Mouse (Mus musculus) liver, embryonic 14.5 days (tissue): ENCODE measurements around the gene Slc1a1. TPM values are rescaled to one million over a fixed set of nuclear protein-coding genes. Genes with fewer than 3 reads are reported as not detected.

Experiments
- ATAC-seq: fragments of 200-750 bp; cut with Nextera tagmentation; 2 replicates; pipeline ENCODE4 v1.8.0; 2017; ENCODE audit warnings: moderate number of reproducible peaks, mild to moderate bottlenecking, moderate library complexity; ENCODE audit not compliant: insufficient read depth
- DNase-seq, 3 experiments: peaks; one replicate each; pipeline ENCODE4 v3.0.0-alpha.2; 2012 to 2013; ENCODE audit warnings: low read depth in 3 of 3, low spot score in 3 of 3
- H3K27ac ChIP-seq: fragments of 300-500 bp; sonication (generic); 2 replicates; pipeline ENCODE4 v1.5.1; 2014; ENCODE audit warnings: moderate library complexity, mild to moderate bottlenecking, control low read depth, inconsistent platforms
- H3K27me3 ChIP-seq: fragments of 300-500 bp; sonication (generic); 2 replicates; pipeline ENCODE4 v1.6.1; 2014; ENCODE audit warnings: mild to moderate bottlenecking, low read length, moderate library complexity; ENCODE audit not compliant: control insufficient read depth, insufficient read depth
- H3K36me3 ChIP-seq: fragments of 300-500 bp; sonication (generic); replicated peaks from 2 replicates; pipeline ENCODE4 v1.6.1; 2014; ENCODE audit warnings: low read depth; ENCODE audit not compliant: control insufficient read depth, insufficient read depth
- H3K4me1 ChIP-seq, 2 experiments: fragments of 200-500 bp in 1 of 2; fragments of 300-500 bp in 1 of 2; sonication (generic) in 1 of 2; replicated peaks; 2 replicates each; pipeline ENCODE4 v1.6.1; 2012 to 2014; ENCODE audit warnings: antibody characterized with exemption in 1 of 2, inconsistent platforms in 1 of 2, low read length in 1 of 2; ENCODE audit not compliant: control insufficient read depth in 2 of 2, insufficient read depth in 2 of 2
- H3K4me2 ChIP-seq: fragments of 300-500 bp; sonication (generic); 2 replicates; pipeline ENCODE4 v1.6.1; 2014; ENCODE audit warnings: low read depth, mild to moderate bottlenecking, control low read depth, moderate library complexity
- H3K4me3 ChIP-seq, 2 experiments: fragments of 200-500 bp in 1 of 2; fragments of 300-500 bp in 1 of 2; sonication (generic) in 1 of 2; 2 replicates each; pipeline ENCODE4 v1.5.1; 2012 to 2014; ENCODE audit warnings: low read depth in 2 of 2, low read length in 2 of 2, mild to moderate bottlenecking in 2 of 2, control low read depth in 1 of 2, inconsistent platforms in 1 of 2, moderate library complexity in 1 of 2; ENCODE audit not compliant: insufficient read depth in 1 of 2
- H3K9ac ChIP-seq: fragments of 300-500 bp; sonication (generic); replicated peaks from 2 replicates; pipeline ENCODE4 v1.6.1; 2014; ENCODE audit warnings: mild to moderate bottlenecking, control low read depth, moderate library complexity
- H3K9me3 ChIP-seq: fragments of 300-500 bp; sonication (generic); 2 replicates; pipeline ENCODE4 v1.6.1; 2016; ENCODE audit warnings: low read length, mixed read lengths; ENCODE audit not compliant: control insufficient read depth
- CTCF ChIP-seq: IDR thresholded peaks from 2 replicates; pipeline ENCODE4 v1.5.1; 2016; ENCODE audit warnings: antibody characterized with exemption, low read depth, control low read depth
- EP300 ChIP-seq: IDR thresholded peaks from 2 replicates; pipeline ENCODE4 v1.6.1; 2016; ENCODE audit warnings: antibody characterized with exemption, low read depth
- whole genome bisulfite sequencing: fragments of 180-500 bp; shearing (Covaris S2); extraction: QIAGEN DNeasy Blood & Tissue Kit; methylation state at CpG from one replicate; pipeline ENCODE4 v1.1.7; 2014; ENCODE audit not compliant: insufficient replicate concordance; 5-methylcytosine and 5-hydroxymethylcytosine counted together
- polyA plus RNA-seq, 2 experiments: library from polyadenylated mRNA; depleted of rRNA in 1 of 2; stranded (reverse) in 1 of 2; unstranded in 1 of 2; fragments of >200 nt; fragmentation: Nextera tagmentation in 1 of 2; extraction: Ambion mirVana in 1 of 2; gene quantifications; 2 replicates each; pipeline versions ENCODE4 v1.2.1 to v1.2.3; 2012 to 2014

The Slc1a1 gene
- polyA plus RNA-seq, 2 experiments, result not detected

DNA sequence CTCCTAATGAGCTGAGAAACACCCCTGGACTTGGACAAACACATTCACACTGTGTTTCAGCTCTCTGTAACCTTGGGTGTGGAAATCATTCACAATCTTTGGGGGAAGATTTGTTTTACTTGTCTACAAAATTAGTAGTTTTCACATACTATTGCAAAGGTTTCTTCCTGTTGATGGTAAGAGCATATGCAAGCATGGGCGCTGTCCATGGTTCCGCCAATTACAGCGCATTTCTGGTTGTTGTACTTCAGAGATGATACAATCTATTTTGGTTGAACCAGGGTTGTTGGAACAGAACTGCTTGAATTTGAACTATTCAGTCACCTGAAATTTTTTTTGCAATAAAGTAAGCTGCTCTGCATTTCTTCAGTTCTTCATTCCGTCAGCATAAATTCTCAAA, 16.6 kb upstream of the Slc1a1 start:
- WGBS, result 64% methylated on average over 4 of the region's 4 CpGs
- DNase-seq (no peak), ATAC-seq (no peak)
- TF ChIP-seq CTCF (no peak), EP300 (no peak)
- H3K27me3 ChIP-seq, result no peaks in the 10 kb centered on the region
- no peak overlapping the region for H3K9ac ChIP-seq
- H3K4me1 ChIP-seq, result no peaks in the 10 kb centered on the region
- no peaks in the 10 kb centered on the region for H3K36me3 ChIP-seq
- H3K4me3 ChIP-seq, result no peak overlapping the region
- no peaks in the 10 kb centered on the region for H3K9me3 ChIP-seq
- no peak overlapping the region for H3K27ac ChIP-seq
- no peak overlapping the region for H3K4me2 ChIP-seq

GRCm38 (mm10) chr19:28827697-28828328, 7.0 kb upstream of the Slc1a1 start:
- Histone ChIP-seq H3K36me3 (no peaks in the 10 kb centered on the region), H3K4me1 (no peaks in the 10 kb centered on the region), H3K27me3 (no peaks in the 10 kb centered on the region), H3K9me3 (no peaks in the 10 kb centered on the region), H3K4me2 (no peak overlapping the region), H3K27ac (no peak overlapping the region), H3K9ac (no peak overlapping the region), H3K4me3 (no peak overlapping the region)
- TF ChIP-seq CTCF, result no peak
- TF ChIP-seq EP300, result no peak
- DNase-seq, result no peak
- ATAC-seq, result no peak
- 61% methylated on average over 15 of the region's 15 CpGs for WGBS

DNA sequence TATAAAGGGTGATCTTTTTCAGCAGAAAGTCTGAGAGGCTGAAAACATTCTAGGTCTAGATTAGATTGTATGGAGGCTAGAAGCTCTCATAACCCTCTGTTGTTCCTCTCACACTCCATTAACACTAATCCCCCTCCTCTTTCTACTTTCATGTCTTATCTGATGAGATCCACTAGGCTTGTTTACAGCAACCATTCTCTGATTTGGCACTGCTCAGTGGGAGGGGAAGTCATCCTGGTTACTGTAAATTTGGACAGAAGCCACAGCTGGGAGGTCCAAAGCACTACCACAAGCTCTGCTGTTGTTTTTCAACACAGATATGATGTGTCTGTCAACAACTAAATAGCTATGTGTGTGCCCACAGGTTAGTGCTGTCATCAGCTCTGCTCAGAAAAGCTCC, 3.5 kb upstream of the Slc1a1 start:
- TF ChIP-seq EP300 (no peak), CTCF (no peak)
- H3K4me1 ChIP-seq, result no peaks in the 10 kb centered on the region
- no peak overlapping the region for H3K4me3 ChIP-seq
- H3K36me3 ChIP-seq, result no peaks in the 10 kb centered on the region
- no peak overlapping the region for H3K4me2 ChIP-seq
- no peak overlapping the region for H3K27ac ChIP-seq
- no peak for ATAC-seq
- no peak overlapping the region for H3K9ac ChIP-seq
- peaks cover 20% of the 10 kb centered on the region for H3K27me3 ChIP-seq
- DNase-seq, result no peak
- no peaks in the 10 kb centered on the region for H3K9me3 ChIP-seq

DNA sequence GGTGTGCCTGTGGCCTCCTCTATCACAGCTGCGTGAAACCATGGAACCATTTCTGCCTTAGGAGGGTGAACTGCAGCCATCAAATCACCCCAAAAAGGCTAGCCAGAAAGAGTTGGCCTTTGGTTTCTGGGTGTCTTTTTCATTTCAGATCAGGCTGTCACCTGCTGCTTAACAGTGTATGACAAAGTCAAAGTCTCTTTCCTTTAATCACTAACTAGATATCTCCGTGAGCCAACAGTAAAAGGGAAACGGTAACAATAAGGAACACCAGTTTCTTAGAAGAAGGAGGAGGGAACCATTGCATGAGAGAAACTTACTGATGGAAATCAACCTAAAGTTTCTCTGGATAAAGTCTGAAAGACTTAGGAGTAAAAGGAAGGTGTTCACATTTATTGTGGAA, 2.2 kb upstream of the Slc1a1 start:
- 70% methylated on average over 3 of the region's 3 CpGs for WGBS
- no peak overlapping the region for H3K27ac ChIP-seq
- no peaks in the 10 kb centered on the region for H3K9me3 ChIP-seq

DNA sequence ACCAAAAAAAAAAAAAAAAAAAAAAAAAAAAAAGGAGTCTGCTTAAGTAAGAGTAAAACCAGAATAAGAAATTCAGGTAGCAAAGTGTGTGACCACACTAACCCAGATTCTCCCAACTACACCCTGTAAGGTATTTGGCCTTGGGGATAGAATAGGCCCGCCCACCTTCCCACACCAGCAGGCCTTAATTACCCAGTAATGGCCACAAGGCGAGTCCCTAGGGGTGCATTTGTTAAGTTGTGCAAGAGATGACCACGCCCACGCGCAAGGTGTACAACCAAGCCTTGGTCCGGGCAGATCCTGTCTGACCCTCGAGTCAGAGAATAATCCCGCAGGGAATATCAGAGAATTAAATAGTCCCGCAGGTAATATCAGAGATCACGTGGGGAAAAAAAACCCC, 461 bp upstream of the Slc1a1 start:
- Histone ChIP-seq H3K27ac (no peak overlapping the region), H3K4me1 (no peaks in the 10 kb centered on the region), H3K9me3 (no peaks in the 10 kb centered on the region), H3K27me3 (peaks cover 21% of the 10 kb centered on the region), H3K4me3 (peak overlapping the region; percentile 14 to 30; a peak in 3 of 4 replicates), H3K9ac (no peak overlapping the region), H3K4me2 (peak overlapping the region; percentile 43), H3K36me3 (no peaks in the 10 kb centered on the region)
- 17% methylated on average over 10 of the region's 10 CpGs for WGBS
- DNase-seq, result no peak
- no peak for TF ChIP-seq CTCF
- TF ChIP-seq EP300, result no peak
- ATAC-seq, result no peak

More for the DNA sequence above, 2.2 kb upstream of the Slc1a1 start:
- ATAC-seq (no peak), DNase-seq (no peak)
- Histone ChIP-seq H3K4me3 (no peak overlapping the region), H3K4me1 (no peaks in the 10 kb centered on the region), H3K36me3 (no peaks in the 10 kb centered on the region), H3K4me2 (no peak overlapping the region), H3K27me3 (peaks cover 21% of the 10 kb centered on the region), H3K9ac (no peak overlapping the region)
- no peak for TF ChIP-seq EP300
- no peak for TF ChIP-seq CTCF
